Comparison of ENCODE assay signal across 24 mouse cellular contexts in the genomic region with DNA sequence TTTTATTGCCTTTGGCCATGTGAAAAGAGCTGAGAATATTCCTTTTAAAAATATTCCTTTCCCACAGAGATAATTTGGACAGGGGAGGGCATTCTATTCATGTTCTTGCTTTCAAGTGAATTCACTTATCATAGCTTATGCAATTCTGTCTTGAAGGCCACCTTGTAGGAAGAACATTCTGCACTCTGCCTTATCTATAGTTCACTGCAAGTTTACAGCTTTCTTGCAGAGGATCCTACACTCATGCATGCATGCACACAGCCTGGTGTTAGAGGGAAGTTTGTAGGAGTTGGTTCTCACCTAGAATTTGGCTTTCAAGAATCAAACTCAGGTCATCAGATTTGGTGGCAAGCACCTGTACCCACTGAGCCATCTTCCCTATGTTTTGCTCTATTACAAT.
DNase-seq lines count a peak whose midpoint lies in the region; ATAC-seq and TF ChIP-seq lines count a peak whose summit lies in the region.
"Had no signal": no experiment of that assay in that cellular context is flagged by ENCODE, and none has a peak within 500 bp of the region (broad histone marks: within the 10 kb centered on the region; RNA-seq: fewer than 3 reads in every experiment).

No protein-coding gene starts in this region.

- ATAC-seq in intestine, postnatal 0 days = peak; percentile 68
- ATAC-seq: CD4-positive, CD25-positive, alpha-beta regulatory T cell, adult 4 months; forebrain, embryonic 13.5 days; forebrain, embryonic 15.5 days; forebrain, postnatal 0 days had no signal

- H3K9me3 ChIP-seq in intestine, postnatal 0 days (ENCODE audit: control insufficient read depth) = no peaks in the 10 kb centered on the region
- H3K9me3 ChIP-seq: embryonic facial prominence, embryonic 10.5 days; embryonic facial prominence, embryonic 12.5 days; forebrain, embryonic 13.5 days; forebrain, embryonic 15.5 days; G1E had no signal

- no peak overlapping the region for H3K4me2 ChIP-seq in intestine, postnatal 0 days (replicated peaks; ENCODE audit: low read depth)
- H3K4me2 ChIP-seq: embryonic facial prominence, embryonic 12.5 days; forebrain, embryonic 13.5 days; forebrain, embryonic 15.5 days had no signal

- peak; percentile 11 for DNase-seq in testis, postnatal 14 days (ENCODE audit: low spot score)
- no peak for DNase-seq in testis, postnatal 10 days (ENCODE audit: low spot score)
- no peak for DNase-seq in Muller cell, postnatal 12 days (ENCODE audit: inconsistent ontology term)
- DNase-seq in embryo, embryonic 9.5 days (ENCODE audit: extremely low spot score) = no peak
- DNase-seq: adrenal gland, adult 2 months; adrenal gland, postnatal 10 days; adrenal gland, postnatal 25 days; B cell, adult 2 months; cerebellum, adult 11 months; cerebellum, adult 18-20 months; cerebellum, adult 8-10 months; cerebellum, adult 9-11 months; cerebellum, postnatal 14 days; cerebellum, postnatal 36 days; embryo, embryonic 11 days; forebrain, postnatal 0 days had no signal

- H3K27me3 ChIP-seq in intestine, postnatal 0 days (replicated peaks; ENCODE audit: control insufficient read depth, insufficient read depth, low read length) = no peaks in the 10 kb centered on the region
- H3K27me3 ChIP-seq: CH12.LX; embryonic facial prominence, embryonic 12.5 days; forebrain, embryonic 13.5 days; forebrain, embryonic 15.5 days had no signal

- no peak for TF ChIP-seq CTCF in intestine, postnatal 0 days (IDR thresholded peaks at IDR 0.05; ENCODE audit: low read depth)

- no peak overlapping the region for H3K9ac ChIP-seq in intestine, postnatal 0 days (ENCODE audit: low read depth, low read length)
- H3K9ac ChIP-seq: embryonic facial prominence, embryonic 12.5 days; forebrain, embryonic 13.5 days; forebrain, embryonic 15.5 days; forebrain, postnatal 0 days had no signal

- H3K4me3 ChIP-seq in intestine, postnatal 0 days (ENCODE audit: low read depth, low read length) = no peak overlapping the region
- H3K4me3 ChIP-seq: embryonic facial prominence, embryonic 10.5 days; embryonic facial prominence, embryonic 12.5 days; forebrain, embryonic 13.5 days; forebrain, embryonic 15.5 days had no signal

- H3K36me3 ChIP-seq in intestine, postnatal 0 days (ENCODE audit: control insufficient read depth, insufficient read depth) = no peaks in the 10 kb centered on the region
- H3K36me3 ChIP-seq: embryonic facial prominence, embryonic 10.5 days; embryonic facial prominence, embryonic 12.5 days; forebrain, embryonic 15.5 days; G1E had no signal

- no peaks in the 10 kb centered on the region for H3K4me1 ChIP-seq in intestine, postnatal 0 days (replicated peaks; ENCODE audit: control insufficient read depth, insufficient read depth, low read length)
- H3K4me1 ChIP-seq: embryonic facial prominence, embryonic 10.5 days; embryonic facial prominence, embryonic 12.5 days; forebrain, embryonic 13.5 days; forebrain, embryonic 15.5 days had no signal

- no peak overlapping the region for H3K27ac ChIP-seq in intestine, postnatal 0 days (ENCODE audit: low read depth, low read length)
- H3K27ac ChIP-seq: embryonic facial prominence, embryonic 10.5 days; embryonic facial prominence, embryonic 12.5 days; forebrain, embryonic 13.5 days; forebrain, embryonic 15.5 days had no signal
